Mouse (Mus musculus): ENCODE results near the gene Gga3.

DNA sequence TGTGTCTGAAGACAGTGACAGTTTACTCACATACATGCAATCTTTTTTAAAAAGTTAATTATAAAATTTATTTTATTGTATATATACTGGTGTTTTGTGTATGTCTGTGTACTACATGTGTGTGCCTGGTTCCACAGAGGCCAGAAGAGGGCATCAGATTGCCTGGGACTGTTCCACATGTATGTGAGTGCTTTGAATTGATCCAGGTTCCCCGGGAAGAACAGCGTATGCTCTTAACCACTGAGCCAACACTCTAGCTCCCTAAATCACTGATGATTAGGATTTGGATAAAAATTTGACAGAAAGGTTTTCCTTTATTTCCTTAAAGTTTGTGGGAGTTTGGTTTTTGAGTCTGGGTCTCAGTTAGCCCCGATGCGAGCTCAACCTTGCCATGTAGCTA lies 40.4 kb downstream of the Gga3 start:
- TF ChIP-seq GATA1 (IDR thresholded peaks at IDR 0.05; ENCODE audit: borderline replicate concordance, low read length) (no peak), FLI1 (IDR thresholded peaks at IDR 0.05; ENCODE audit: low read length) (no peak)

Measured in megakaryocyte, embryonic 14.5 days (primary cell).